Mouse (Mus musculus) gastrocnemius, postnatal 10 days (tissue): ENCODE results near the gene 1700069L16Rik. TPM values are rescaled to one million over a fixed set of nuclear protein-coding genes. Genes with fewer than 3 reads are reported as not detected.

Experiments
- DNase-seq: peaks from one replicate; pipeline ENCODE4 v3.0.0; 2021; ENCODE audit warnings: mixed read lengths
- long read RNA-seq, 2 experiments: library from polyadenylated mRNA; stranded (forward); transcript quantifications; one replicate each; pipeline ENCODE4 v2.0.0; 2021
- total RNA-seq, 2 experiments: library from RNA; stranded (reverse); gene quantifications; 2 replicates each; pipeline ENCODE4 v1.2.3; 2021

1700069L16Rik gene
- not detected for total RNA-seq
- long read RNA-seq, experiment 1, result 0 reads
- long read RNA-seq, experiment 2, result 0 reads

DNA sequence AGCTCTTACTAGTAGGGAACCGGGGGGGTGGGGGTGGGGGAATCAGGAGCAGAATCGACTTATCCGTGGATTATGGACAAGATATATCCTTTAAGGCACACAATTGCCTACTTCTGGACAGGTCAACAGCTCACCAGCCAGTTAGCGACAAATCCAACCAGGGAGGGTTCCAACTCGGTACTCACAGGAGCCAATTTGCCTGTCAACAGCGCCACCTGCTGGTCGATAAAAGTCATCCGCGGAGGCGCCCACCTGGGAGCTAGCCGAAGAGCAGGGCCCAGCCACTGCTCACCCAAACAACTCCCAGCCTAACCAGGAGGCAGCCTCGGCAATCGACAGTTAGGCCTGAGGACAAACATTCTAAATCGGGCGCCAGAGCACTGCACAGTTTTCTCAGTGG lies at the start of gene 1700069L16Rik:
TSS of gene 1700069L16Rik (minus strand) at position 327 of the 400 bp plus-strand sequence.
- peak; percentile 86 for DNase-seq

DNA sequence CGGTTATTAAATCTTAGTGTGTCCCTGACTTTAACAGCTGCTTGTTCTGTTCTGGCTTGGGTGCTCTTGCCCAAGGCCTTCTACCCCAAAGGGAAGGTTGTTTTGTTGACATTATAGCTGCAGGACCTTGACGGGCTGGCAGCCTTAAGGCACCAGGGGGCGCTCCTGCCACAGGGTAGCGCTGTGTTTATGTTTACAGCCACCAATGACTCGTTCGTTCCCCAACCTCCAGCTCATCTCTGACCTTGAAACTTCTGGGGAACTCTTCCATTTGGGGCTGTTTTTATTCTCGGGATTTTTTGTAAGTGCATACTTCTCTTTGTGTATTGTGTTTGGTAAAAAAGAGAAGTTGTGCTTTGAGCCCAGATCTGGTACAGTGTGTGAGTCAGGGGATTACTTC lies 49.1 kb upstream of the 1700069L16Rik start:
- DNase-seq, result peak; percentile 94

DNA sequence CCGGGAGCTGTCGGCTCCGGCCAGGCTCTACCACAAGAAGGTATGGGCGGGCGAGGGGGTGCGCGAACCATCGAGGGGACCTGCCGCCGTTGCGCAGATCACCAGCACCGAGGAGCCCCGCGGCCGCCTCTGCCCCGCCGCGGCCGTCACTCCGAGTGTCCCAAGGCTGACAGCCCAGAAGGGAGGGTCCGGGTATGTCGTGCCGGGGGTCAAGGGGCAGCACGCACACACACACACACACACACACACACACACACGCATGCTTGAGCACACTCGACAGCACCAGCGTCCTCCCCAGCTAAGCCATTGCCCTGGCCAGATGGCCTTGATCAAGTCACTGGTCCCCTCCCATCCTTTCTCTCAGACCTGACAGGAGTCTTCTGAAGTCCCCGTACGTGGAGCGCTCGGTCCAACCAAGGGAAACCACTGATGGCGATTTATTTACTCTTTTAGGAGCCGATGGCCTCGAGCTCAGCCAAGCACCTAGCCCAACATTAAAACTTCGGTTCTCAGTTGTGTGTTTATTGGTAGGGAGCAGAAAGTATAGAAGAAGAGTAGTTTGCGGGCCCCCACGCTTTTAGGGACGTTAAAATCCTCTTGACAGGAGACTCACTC lies 48.4 kb upstream of the 1700069L16Rik start:
- DNase-seq, result no peak

DNA sequence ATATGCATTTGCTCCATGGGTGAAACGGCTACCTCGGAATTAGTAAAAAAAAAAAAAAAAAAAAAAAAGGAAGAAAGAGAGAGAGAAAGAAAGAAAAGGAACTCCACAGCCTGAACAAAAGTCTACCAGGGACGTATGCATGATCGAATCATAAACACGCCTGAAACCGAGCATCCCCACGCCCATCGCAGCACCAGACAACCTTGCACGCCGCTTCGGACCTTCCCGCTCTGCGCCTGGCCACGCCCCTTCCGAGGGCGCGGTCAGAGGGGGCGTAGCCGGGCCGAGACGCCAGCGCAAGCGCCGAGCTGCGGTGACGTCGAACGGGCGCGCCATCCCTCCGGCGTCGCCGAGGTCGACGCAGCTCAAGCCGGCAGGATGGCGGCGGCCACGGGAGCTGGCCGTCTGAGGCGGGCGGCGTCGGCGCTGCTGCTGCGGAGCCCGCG lies 47.9 kb upstream of the 1700069L16Rik start, which contains the start of the genes Sart3 and Iscu:
TSS of gene Sart3 (minus strand) at position 61 of the 446 bp plus-strand sequence.
TSS of gene Iscu (plus strand) at position 299 of the 446 bp plus-strand sequence.
- peak; percentile 97 for DNase-seq

DNA sequence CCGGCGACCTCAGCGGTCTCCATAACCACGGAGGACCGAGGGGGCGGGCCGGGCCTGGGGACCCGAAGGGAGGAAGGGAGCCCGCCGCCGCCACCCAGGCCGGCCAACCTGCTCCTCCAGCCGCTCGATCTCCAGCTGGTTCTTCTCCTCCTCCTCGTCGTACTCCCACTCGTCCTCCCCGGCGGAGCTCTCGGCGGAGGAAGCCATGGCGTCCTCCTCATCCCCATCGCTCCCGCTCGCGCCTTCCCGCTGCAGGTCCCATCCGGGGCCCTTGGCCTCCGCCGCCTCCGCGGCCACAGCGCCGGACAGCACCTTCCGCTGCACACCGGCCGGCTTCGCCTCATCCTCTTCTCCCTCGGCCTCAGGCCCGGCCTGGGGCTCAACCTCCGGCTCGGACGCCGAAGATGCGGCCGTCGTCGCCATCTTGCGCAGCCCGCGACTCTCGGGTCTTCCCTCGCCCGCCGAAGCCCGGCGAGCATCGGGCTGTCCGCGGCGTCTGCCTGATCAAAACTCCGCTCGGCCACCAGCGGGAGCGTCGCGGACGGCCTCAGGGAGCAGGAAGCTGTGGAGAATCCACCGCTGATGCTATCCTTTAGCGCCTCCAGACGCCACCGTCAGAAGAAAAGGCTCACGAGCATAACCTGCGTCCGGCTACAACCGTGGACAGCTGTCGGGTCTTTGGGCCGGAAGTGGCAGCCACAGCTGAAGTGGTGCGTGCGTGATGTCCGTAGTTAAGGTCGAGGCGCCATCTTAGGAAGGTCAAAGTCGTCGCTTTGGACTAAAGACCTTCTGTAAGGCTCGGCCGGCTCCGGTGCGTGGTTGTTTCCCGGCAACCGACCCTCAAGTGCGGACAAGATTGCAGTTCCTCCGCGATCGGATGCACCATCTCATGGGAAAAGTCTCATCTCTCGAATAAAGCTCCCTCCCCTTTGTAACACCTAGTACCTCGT lies 46.9 kb upstream of the 1700069L16Rik start:
- DNase-seq, result peak; percentile 79

DNA sequence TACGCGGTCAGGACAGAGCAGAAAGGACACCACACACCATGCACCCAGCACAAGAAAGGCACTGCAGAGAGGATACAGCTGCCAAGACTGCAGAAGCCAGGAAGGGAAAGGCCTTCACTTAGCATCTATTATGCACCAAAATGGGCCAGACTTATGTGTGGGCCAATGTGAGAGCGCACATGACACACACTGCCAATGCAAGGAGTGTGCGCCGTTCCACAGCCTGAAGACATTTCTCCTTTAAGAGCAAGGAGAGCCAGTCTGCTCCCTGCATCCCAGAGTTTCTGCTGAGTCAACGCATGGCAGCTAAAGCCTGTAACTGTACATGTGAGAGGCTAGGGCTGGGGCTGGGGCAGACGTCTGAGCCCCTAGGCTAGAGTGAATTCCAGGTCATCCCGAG lies 44.2 kb upstream of the 1700069L16Rik start:
- DNase-seq, result no peak

DNA sequence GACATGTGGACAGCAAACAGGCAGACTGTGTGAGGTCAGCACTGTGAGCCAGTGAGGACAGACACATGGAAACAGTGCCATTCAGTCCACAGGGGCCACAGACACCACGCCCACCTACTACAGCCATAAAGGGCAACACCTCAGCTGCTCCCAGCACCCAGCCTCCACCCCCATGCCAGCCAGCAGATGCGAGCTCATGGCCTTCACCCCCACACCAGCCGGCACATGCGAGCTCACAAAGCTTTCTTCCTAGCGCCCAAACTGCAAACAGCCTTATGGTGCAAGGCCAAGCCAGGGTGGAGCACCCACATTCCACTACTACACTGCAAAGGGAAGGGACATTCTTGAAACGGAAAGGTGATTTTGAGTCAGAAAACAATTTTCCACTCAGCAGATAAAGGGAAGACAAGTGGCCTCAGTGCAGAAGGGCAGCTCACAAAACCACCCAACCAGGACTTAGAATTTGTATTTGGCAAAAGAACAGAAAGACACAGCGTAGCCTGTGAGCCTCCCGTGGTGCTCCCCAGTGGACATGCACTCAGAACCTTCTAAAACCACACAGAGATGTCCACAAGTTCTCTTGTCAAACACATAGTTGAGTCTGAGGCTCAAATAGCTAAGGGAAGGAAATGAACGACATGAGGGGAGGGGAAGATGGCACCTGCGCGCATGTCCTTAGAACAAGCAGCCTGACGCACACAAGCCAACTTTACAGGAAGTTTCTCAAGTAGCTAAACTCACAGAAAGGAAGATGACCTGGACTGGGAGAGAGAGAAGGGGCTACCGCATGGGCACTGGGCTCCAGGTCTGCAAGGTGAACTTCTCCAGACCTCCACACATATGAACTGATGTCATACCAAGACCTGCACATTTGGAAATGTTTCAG lies 41.3 kb upstream of the 1700069L16Rik start:
- no peak for DNase-seq

DNA sequence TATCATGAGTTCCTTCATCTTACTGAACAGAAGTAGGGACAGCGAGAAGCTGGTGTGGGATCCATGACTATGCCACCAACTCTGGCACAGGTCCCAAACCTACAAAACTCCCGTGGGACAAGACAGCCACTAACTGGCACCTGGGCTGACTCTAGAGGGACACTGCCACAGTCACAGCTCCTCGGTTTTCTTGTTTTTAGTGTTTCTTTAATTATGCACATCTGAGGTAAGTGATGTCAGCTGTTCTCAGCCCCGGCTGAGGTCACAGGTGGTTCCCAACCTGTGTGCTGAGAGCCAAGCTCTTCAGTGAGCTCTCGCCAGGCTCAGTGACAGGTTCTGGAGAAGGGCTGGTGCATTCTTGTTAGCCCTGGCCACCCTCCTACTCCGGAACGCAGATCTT lies 39.9 kb upstream of the 1700069L16Rik start:
- no peak for DNase-seq

DNA sequence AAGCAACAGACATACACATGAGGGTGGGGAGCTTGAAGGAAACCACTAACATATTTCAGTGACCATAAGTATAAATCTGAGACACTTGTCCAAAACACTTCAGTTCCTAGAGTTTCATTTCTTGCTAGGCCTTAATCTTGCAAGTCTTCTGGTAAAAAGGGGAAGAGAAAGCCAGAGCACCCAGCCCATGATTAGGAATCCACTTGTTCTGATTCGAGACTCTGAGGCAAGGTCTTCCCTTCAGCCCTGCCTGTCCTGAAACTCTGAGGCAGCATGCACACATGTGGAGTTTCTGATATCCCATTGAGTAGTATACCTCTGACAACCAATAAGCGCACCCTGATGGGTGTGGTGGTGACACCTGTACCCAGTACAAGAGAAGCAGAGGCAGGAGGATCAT lies 37.0 kb upstream of the 1700069L16Rik start:
- DNase-seq, result no peak

DNA sequence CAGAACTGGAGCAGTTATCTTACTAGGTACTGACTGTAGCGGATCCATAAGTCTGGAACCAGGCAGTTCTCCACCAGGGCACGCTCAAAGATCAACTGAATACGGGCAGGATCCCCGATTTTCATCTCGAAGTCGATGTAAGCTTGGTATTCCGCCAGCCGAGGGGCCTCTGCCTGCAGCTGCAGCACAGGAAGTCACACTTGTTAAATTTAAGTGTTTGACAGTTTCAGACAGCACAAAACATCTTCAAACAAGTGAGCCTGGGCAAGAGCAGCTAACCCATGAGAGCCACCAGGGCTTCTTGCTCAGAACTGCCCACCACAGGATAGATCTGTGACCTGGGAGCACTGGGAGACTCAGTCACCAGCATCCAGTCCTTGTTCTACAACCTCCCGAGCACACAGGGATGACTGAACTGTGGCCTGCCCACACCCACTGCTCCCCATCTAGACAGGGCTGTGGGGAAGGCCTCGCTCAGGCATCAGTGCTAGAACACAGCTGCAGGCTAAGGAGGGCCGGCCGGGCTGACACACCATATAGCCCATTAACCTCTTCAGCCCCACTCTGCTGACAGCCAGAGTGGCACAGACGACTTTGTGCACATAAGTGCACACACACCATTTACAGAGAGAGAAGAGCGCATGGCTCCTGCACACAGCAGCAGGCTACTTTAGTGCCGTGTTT lies 30.9 kb upstream of the 1700069L16Rik start:
- no peak for DNase-seq

DNA sequence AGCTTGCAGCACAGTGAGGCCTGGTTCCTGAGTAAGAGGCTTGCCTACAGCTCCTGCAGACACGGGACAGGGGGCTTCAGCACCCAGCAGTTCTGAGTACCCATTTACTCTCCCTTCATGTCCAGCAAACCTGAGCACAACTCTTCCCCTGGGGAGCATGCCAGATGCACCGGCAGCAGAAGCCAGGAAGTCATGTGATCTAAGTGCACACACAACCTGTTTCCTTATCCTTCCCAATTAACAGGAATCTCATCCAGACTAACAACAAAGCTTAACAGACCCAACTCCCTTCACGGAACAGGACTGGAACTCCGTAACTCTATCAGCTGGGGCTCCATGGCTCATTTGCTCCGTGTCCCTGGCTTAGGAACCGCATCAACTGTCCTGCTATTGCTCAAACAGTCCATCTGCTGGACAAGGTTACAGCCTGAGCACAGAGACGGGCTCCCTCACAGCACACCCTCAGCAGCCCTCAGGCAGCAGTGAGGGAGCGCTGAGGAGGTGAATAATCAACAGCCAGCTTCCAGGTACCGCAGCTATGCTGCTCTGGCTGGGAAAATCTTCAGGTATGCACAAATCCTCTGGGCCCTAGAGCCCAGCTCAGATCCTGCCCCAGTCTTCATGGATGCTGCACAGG lies 27.1 kb upstream of the 1700069L16Rik start:
- DNase-seq, result no peak

DNA sequence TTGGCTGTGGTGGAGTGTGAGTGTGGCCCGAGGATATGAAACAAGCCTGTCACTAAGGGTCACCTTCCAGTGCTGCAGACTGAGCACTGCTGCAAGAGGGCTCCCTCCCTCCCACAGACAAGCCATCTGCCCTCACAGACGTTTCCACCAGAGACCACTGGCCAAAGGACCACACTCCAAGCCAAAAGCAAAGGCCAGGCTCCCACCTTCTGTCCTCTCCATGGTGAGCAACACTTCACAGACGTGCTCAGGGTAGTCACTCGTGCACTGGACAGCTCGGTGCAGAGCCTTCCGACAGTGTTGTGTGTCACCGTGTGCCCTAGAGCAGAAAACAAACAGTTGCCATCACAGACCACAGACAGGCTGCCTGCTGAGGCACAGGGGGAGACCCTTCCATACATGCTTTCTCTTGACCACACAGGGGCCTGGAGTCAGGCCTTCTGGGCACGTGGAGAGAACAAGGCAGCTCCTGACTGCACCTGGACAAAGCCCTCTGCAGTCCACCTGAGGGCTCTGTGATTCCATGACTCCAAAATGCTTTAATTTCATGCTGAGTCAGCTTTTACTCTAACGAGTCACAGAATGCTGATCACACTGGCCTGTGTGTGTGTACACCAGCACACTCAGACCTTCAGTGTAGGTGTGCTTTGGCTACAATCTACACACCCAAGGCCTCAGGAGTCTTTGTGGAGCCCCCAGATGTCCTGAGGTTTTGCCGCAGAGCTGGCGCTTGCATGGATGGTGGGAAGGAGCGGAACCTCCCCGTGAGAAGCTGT lies 24.2 kb upstream of the 1700069L16Rik start:
- DNase-seq, result no peak

DNA sequence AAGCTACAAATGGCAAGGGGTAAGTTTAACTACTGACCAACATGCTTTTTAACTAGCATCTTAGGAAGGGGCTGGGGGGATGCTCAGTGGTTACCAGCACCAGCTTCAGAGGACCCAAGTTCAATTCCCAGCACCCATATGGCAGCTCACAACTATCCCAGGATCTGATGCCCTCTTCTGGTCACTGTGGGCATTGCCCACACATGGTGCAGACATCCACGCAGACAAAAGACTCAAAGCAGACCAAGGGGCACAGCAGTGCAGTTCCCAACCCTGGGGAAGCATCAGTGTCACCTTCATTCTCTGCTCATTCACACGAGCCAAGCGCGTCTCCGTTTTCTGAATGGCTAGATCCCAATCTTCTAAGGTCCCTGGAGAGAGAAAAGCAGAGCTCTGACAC lies 23.1 kb upstream of the 1700069L16Rik start:
- DNase-seq, result no peak

DNA sequence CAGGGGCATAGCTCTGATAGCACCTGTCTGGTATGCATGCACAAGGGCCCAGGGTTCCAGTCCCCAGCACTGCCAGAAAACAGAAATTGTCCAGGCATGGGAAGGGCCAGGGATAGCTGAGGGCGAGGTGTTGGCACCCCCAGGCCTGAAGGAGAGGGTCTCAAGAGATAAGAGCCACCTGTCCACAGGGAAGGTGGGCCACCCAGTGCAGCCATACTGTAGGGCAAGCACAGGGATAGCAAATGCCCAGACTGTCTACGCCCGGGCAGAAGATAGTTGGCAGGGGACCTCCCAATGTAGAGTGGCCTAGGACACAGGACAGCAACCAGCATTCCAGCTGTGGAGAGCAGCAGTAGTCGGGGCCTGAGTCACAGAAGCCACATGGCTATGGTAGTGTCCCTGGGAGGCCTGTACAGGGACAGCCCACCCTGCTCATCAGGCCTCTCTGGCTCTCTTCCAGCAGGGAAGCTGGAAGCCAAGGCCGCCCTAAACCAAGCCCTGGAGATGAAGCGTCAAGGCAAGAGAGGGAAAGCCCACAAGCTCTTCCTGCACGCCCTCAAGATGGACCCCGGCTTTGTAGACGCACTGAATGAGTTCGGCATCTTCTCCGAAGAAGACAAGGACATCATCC lies 13.2 kb upstream of the 1700069L16Rik start:
- no peak for DNase-seq

DNA sequence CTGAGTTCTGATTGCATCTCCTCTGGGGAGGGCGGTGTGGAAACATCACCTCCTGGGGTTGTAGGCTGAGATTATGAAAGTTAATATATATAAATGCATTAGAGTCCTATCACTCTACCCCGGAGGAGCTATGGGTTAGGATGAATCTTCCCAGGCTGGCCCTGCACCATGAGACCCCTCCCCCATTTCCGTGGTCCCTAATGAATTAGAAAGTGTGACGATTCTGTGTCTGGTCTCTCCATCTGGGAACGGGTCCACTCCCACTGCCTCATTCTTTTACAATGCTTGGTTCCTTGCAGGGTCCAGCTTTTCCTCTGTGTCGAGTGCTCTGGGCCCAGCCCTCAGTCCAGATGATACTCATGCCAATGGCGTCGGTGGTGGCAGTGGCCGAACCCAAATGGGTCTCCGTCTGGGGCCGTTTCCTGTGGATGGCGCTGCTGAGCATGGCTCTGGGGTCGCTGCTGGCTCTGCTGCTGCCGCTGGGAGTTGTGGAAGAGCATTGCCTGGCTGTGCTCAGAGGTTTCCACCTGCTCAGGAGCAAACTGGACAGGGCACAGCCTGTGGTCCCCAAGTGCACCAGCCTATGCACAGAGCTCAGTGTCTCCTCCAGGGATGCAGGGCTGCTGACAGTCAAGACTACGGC lies 12.1 kb upstream of the 1700069L16Rik start:
- no peak for DNase-seq

DNA sequence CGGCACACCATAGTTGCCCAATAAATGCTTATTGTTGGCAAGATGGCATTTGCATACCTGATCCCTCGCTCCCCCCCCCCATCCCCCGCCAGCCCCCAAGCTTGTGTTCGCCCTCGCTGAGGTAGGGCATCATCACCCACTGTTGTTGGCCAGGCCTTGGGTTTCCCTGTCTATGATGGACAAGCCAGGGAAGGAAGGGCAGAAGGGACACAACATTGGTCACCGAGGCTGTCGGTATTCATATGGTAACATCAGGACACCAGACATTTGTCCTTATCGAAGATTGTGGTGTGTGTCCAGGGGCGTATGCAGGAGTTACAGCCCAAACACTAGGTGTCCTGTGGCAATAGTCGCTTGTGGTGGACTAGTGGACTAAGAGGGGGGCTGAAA lies 11.5 kb upstream of the 1700069L16Rik start:
- no peak for DNase-seq

DNA sequence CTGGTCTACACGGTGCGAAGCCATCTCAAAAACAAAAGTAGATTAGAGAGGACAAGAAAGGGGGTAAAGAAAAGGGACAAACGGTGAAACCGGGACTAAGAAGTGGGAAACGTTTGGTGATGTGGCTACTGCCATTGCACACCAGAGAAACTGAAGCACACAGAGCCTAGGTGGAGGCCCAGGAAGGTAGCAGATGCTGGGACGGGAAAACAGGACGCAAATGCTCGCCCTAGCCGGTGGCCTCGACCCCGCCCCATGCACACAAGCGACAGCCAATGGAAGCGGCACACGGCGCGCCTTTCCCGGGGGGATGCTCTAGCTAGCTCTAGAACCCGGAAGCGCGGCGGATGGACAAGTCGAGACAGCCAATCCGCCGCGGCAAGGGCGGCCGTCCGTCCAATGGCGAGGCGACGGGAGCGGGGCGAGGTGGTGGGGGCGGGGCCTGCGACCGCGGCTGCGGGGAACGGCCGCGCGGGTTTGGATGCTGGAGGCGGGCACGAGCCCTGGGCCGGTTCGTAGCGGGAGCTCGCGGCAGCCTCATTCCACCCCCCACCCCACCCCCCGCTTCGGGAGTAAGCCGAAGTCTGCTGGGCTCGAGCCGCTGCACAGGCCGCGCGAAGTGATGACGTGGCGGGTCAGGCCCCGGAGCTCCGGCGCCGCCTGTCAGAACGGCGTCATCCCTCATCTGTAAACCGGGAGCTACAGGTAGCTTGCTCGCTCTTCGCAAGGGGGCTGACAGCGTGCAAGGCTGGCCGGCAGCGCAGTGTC lies 11.0 kb upstream of the 1700069L16Rik start, which contains the start of gene Ficd:
TSS of gene Ficd (plus strand) at position 459 of the 768 bp plus-strand sequence.
- DNase-seq, result peak; percentile 93

DNA sequence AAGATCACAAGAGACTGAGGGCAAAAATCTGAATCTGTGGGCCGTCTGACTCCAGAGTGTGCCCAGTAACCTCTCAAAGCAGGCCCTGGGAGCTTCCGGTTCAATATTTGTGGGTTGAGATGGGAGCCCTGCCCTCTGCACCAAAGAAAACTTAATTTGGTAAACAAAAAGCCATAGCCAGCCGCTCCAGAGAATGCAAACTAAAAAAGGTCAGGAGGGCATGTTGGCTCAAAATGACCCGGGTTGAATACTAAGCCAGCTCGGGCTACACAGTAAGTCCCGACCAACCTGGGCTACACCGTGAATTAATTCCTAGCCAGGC lies 10.4 kb upstream of the 1700069L16Rik start:
- DNase-seq, result no peak
